Mouse (Mus musculus) heart, postnatal 0 days (tissue): Measurements from ENCODE around the gene Trim44.

Experiments used
- CTCF ChIP-seq: IDR thresholded peaks from 2 replicates; pipeline ENCODE4 v1.5.1; 2016; ENCODE audit warnings: antibody characterized with exemption, control low read depth, low read depth
- EP300 ChIP-seq: IDR thresholded peaks from 2 replicates; pipeline ENCODE4 v1.6.1; 2016; ENCODE audit warnings: antibody characterized with exemption, low read depth

- TF ChIP-seq CTCF (no peak), EP300 (no peak)
Measured at GRCm38 (mm10) chr2:102336816-102337215, 70.8 kb downstream of the Trim44 start.
